Mouse (Mus musculus) olfactory bulb, adult 2 months (tissue): Measurements from ENCODE around the gene Myo10.

Experiments used
- CTCF ChIP-seq: fragments of 200-500 bp; IDR thresholded peaks from 2 replicates; pipeline ENCODE4 v1.5.1; 2012; ENCODE audit warnings: low read depth, mild to moderate bottlenecking, low read length, moderate library complexity; ENCODE audit not compliant: insufficient read depth
- POLR2A ChIP-seq: fragments of 200-500 bp; IDR thresholded peaks from 2 replicates; pipeline ENCODE4 v1.6.1; 2012; ENCODE audit warnings: mild to moderate bottlenecking, low read depth, low read length, moderate library complexity; ENCODE audit not compliant: insufficient read depth

DNA sequence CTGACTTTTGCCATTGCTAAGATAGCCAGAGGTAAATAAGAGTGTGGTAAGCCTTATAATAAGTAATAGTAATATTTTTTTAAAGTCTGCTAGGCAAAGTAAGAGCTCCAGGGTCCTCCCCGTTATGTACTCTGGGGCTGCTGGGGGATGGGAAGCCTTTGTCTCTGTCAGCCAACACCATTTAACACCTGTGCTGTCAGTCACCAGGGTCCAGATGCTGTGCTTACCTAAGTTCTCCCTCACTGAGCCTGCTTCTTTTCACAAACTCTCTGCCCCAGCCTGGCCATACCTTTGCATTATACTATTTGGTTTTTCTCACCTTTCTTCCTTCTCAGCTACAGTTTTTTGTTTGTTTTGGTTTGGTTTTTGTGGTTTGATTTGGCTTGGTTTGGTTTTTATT is 175.6 kb downstream of the Myo10 start:
- TF ChIP-seq CTCF (no peak), POLR2A (no peak)
